Mouse (Mus musculus): ENCODE results near the gene B4galt5.
A peak's percentile ranks its signal among the peaks of the same experiment; 100 is the strongest.

Gene B4galt5

DNA sequence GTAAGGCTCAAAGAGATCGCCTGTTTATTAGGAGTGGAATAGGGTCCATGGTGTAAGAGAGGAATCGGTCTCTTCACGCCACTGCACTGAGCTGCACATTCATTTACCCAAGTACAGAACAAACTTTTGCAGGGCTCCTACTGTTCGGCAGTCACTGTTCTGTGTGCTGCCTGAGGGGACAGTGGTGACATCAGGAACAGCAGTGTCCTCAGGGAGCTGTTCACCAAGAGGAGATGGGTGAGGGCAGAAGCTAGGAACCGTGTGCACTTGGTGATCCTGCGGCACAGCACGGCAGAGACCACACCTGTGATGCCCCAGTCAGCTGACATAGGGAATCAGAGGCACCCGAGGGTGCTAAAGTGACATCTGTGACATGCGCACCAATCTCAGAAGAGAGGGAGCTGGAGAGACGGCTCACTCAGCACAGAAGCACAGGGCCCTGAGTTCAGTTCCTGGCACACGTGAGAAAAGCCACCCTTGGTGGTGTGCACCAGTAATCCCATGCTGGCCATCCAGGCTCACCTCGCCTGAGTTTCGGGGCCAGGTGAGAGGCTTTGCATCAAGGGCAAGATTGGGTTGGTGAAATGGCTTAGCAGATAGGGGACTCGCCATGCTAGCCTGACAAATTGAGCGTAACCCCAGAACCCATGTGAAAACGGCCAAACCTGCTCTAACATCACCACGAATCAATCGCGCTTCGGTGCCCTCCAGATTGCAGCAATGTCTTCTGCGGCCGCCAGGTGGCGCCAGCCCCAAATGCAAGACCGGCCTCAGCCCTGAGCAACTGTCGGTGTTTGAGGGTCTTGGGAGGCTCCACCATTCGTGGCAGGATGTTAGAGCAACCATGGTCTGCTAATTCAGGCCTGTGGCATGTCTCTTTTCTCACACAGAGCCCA is 68.6 kb downstream of the B4galt5 start:
- peak; percentile 77 to 80 for DNase-seq (ENCODE audit: low spot score in 2 of 2)

DNA sequence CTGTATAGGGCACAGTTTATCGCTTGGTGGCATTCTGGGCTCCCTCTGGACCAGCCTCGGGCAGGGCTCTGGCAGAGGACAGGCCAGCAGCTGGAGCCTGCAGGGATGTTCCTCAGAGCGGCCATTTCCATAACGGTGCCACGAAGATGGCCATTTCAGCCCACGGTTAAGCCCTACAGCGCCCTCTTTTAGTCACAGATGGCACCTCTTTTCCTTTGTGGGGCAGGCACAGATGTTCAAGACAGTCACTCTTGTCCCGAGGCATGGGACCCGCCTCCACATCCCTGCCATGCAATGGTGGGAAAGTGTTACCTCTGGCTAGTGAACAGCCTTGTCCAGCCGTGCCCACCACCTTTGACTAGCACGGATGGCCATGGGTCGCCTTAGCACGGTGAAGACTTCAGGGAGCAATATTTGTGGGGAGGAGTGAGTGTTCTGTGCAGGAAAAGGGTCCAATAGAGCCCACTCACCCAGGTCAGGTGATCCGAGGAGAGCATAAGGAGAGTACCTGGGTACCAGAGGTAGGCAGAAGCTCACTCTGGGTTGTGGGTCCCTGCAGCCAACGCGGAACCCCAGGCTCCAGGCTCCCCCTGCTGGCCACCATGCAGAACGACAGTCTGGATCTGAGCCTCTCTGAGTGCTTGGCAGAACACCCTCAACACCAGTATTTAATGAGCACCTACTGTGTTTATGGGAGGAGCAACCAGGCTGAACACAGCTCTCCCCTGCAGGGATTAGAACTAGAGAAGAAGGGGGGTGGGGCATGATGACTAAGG is 70.0 kb downstream of the B4galt5 start:
- peak; percentile 44 to 54 for DNase-seq (ENCODE audit: low spot score in 2 of 2)

DNA sequence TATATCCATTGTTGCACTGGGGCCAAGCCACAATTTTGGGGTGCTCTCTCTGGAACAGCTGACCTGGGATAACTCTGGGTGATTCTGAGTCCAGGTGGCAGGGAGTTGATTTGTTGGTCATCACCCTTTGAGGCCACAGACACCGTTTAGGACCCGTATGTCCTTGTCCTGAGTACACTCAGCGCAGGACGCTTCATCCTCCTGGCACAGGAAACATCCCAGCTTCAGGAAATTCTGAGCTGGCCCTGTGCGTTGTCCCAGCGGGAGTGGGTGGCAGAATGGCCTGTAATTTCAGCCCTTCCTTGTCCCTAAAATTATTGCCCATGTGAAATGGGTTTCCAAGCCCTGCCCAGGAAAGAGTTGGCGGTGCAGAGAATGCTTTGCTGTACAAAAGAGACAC is 71.0 kb downstream of the B4galt5 start:
- DNase-seq (ENCODE audit: low spot score in 2 of 2) = no peak

DNA sequence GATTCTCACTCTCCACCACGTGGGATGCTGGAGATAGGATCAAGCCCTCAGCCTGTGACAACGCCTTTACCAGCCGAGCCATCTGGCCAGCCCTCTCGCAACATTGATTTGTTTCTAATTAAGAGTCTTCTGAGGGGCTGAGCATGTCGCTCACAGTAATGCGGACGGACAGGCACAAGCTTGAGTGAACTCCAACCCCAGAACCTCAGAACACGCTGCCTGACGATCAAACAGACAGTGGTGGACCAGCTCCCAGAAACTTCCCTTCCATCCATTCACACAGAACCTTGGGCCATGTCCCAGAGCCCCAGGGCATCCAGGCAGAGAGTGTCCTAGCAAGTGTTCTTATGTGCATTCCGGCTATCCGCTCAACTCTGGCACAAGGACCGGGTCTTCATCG is 72.0 kb downstream of the B4galt5 start:
- no peak for DNase-seq (ENCODE audit: low spot score in 2 of 2)

DNA sequence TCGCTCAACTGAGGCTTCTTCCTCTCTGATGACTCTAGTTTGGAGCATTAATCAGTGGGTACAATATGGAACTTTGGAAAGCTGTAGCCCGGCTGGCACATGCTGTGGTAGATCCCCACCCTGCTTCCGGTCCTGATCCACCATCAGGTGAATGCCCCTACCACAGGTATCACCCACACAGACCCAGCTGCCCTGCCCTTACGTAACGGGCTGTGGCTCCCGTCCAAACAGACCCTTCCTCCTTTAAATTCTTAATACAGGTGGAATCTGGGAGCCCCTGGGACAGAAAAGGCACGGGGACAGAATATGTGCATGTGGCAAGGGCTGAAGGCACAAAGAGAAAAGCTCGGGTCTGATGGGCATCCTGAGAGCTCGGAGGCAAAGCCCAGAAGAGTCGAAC is 73.1 kb downstream of the B4galt5 start:
- DNase-seq (ENCODE audit: low spot score in 2 of 2) = no peak

DNA sequence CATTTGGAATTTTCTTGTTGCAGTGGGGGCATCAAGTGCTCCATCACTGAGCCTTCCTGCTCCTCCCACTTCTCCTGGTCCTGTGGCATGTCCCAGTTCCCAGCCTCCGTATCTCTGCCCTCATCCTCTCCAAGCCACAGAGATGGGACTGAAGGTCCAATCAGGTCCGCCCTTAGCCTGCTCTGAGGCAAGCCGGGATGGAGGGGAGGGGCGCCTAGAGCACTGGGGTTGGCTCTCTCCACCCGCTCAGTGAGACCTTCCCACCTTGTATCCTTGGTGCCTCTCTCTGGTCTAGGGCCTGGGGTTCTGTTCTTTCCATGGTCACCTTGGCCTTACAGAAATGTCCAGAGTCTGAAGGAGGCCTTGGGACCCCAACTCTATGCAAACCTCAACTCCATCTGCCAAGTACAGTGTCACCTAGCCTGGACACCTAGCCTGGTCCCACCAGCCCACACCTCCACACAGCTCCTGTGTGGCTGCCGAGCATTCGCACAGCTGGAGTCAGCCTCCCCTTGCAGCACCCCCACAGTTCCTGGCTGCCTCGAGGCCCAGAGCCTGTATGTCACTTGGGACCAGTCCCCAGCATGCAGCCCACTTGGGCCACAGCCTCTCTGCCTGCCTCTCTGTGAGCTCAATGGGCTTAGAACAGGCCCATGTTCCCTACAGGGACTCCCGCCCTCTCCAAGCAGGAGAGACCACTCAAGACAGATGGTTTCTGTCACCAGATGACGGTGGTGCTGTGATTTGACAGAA is 74.1 kb downstream of the B4galt5 start:
- no peak for DNase-seq (ENCODE audit: low spot score in 2 of 2)

DNA sequence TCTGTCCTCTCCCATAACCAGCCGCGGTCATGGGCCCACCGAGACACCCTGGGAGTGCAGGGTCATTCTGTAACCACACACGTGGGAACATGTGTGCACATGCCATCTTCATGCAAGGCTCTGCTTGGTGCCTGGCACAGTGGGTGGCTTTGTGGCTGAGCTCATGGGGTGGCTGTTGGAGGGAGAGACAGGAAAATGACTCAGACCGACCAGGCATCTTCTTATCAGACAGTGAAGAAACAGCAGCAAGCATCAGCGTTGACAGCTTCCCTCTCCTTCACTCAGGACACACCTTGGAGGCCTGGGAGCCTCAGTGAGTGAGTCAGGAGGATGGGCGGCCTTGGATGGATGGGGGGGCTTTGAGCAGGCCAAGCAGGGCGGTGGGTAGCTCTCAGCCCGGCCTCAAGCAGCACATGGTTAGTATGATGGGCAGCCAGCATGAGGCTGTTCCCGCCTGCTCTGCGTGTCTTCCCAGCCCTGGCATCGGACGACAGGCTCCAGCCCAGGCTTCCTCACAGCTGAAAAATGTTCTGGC is 75.7 kb downstream of the B4galt5 start:
- no peak for DNase-seq (ENCODE audit: low spot score in 2 of 2)

DNA sequence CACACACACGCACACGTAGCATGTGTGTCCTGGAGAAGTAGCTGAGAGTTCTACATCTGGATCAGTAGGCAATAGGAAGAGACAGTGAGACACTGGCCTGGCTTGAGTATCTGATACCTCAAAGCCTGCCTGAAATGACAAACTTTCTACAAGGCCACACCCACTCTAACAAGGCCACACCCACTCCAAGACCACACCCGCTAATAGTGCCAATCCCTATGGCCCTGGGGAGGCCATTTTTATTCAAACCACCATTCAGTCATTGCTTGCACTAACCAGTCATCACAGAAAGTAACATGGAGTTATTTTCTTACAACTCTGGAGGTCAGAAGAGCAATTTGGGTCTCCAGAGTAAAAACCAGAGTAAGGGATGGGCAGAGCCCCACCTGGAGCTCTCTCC is 76.3 kb downstream of the B4galt5 start:
- no peak for DNase-seq (ENCODE audit: low spot score in 2 of 2)

DNA sequence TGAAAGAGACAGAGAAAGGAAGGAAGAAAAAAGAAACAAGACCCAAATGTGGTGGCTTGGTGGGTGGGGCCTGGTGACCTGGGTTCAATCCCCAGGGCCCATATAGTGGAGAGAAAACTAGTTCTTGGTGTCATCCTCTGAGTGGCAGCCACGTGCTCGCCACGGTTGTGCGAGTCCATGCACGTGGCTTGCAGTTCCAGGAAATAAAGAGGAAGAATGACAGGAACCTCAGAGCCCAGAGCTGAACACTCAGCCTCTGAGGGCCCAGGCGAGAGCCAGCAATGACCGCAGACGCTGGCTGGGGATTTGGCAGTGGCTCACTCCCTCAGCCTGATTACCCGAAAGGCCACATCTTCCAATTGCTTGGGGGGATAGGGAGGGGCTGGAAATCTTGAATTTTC is 77.9 kb downstream of the B4galt5 start:
- DNase-seq (ENCODE audit: low spot score in 2 of 2) = no peak

DNA sequence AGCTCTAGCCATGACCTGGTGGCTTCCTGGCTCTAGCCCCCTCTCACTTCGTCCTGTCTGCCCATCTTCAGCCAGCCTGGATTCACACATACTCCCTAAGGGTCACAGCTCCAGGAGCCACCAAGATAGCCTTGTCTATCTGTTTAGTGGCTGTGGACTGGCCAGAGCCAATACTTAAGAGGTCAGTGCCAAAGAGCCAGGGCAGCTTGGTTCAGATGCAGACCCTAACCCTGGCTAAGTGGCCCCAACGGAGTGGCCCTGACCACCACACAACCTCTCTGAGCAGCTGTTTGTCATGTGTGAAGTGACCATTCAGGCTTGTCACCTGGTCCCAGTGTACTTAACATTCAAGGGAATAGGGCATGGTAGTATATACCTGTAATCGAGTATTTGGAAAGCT is 78.5 kb downstream of the B4galt5 start:
- no peak for DNase-seq (ENCODE audit: low spot score in 2 of 2)

- DNase-seq (ENCODE audit: low spot score in 2 of 2) = no peak
Observed at GRCm38 (mm10) chr2:167268721-167269120, 80.3 kb downstream of the B4galt5 start.

DNA sequence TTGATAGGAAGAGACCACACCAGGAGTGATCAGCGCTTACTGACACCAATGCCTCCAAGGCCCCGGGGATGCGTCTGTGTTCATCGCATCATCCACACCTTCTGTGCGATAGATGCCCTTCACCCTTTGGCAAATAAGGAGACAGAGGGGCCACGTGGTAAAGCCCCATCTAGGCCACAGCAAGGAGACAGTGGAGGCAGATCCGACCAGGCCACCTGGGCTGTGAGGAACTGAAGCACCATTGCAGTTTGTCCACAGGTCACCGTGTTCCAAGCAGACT is 80.6 kb downstream of the B4galt5 start:
- no peak for DNase-seq (ENCODE audit: low spot score in 2 of 2)

- DNase-seq (ENCODE audit: low spot score in 2 of 2) = peak in 1 of 2 experiments; percentile 29
Observed at GRCm38 (mm10) chr2:167267531-167268410, 81.2 kb downstream of the B4galt5 start.

GRCm38 (mm10) chr2:167266231-167266630 is 82.8 kb downstream of the B4galt5 start:
- DNase-seq (ENCODE audit: low spot score in 2 of 2) = no peak

GRCm38 (mm10) chr2:167265806-167266205 is 83.2 kb downstream of the B4galt5 start:
- DNase-seq (ENCODE audit: low spot score in 2 of 2) = no peak

DNA sequence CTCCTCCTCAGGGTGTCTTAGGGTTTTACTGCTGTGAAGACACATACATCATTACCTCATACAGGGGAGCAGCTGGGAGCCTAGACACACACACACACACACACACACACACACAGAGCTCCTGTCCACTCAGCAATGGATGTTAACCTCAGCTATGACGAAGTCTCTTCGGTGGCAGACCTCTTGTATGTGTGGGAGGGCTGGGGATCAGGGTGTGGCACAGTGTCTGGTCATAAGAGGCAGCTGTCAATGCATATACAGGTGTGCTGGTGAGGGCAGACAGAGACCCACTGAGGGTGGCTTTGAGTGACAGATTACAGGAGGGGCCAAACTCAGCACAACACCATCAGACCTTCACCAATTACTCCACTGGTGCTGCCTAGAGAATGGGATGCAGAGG is 84.0 kb downstream of the B4galt5 start:
- DNase-seq (ENCODE audit: low spot score in 2 of 2) = no peak

DNA sequence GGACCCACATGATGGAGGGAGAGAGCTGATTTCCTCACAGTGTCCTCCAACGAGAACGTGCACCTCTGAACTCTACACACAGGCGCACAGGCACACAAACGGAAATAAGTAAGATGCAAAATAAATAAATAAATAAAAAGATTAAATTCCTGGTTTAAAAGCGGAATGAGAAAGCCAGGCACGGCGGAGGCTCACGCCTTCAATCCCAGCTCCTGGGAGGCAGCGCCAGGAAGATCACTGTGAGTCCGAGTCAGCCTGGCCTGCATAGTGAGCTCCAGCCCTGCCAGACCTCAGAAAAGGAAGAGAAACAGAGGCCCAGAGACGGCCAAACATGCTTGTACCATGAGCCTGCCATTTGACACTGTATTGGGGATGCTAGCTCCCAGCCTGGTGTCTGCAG is 85.1 kb downstream of the B4galt5 start:
- no peak for DNase-seq (ENCODE audit: low spot score in 2 of 2)

DNA sequence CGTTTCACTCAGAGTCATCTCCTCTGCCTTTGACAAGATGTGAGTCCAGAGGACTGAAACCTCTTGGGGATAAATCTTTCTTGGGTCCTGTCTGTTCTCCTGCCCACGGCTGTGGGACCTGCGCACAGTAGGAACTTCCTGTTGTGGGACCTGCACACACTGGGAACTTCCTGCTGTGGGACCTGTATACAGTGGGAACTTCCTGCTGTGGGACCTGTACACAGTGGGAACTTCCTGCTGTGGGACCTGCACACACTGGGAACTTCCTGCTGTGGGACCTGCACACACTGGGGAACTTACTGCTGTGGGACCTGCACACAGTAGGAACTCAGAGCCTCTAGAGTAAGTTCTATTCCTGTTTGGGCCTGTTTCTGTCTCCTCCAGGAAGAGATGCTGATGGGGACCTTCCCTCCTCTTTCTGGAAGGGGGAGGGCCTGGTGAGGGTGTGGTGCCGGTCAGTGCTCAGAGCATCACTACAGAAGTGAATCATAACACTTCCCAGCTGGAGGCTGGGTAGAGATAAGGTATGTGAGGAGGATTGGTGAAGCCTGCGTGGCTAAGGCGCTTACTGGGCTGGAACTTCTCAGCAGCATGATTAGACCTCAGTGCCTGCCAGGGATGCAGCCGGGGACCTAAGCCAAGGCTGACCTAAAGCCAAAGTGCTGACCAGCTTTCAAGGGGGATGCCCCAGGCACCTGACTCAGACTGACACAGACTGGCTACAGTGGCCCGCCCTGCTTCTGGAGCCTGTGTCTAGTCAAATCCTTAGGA is 85.8 kb downstream of the B4galt5 start:
- DNase-seq (ENCODE audit: low spot score in 2 of 2) = no peak

GRCm38 (mm10) chr2:167262433-167262832 is 86.5 kb downstream of the B4galt5 start:
- no peak for DNase-seq (ENCODE audit: low spot score in 2 of 2)

GRCm38 (mm10) chr2:167261106-167261505 is 87.9 kb downstream of the B4galt5 start:
- no peak for DNase-seq (ENCODE audit: low spot score in 2 of 2)

Measured in frontal cortex, postnatal 36 days (tissue).